Mouse (Mus musculus): Measurements from ENCODE around the gene 4933425L06Rik. TPM values are rescaled to one million over a fixed set of nuclear protein-coding genes. Genes with fewer than 3 reads are reported as not detected.

Gene 4933425L06Rik
- polyA plus RNA-seq, 1 experiment from 2014 or later = not detected

DNA sequence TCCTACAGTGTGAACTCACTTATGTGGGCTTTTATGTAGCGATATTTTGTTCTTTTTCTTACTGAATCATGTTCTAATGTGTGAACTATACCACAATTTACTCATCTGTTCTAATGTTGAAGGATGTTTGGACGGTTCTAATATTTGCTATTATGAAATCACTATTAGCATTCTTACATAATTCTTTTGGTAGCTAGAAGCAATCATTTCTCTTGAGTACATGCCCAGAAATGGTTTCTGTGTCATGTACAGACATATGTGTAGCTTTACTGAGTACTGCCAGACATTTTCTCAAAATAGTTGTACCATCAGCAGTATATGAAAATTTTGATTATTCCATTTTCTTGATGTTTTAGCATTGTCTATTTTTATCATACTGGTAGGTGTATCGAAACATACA is 7.4 kb downstream of the 4933425L06Rik start:
- no peak for DNase-seq (ENCODE audit: low spot score)
- H3K36me3 ChIP-seq = no peaks in the 10 kb centered on the region
- no peaks in the 10 kb centered on the region for H3K4me1 ChIP-seq (replicated peaks)
- no peaks in the 10 kb centered on the region for H3K27me3 ChIP-seq (ENCODE audit: insufficient read depth, poor library complexity, severe bottlenecking)
- no peak overlapping the region for H3K4me3 ChIP-seq
- 92% methylated on average over 3 of the region's 3 CpGs for WGBS
- no peaks in the 10 kb centered on the region for H3K9me3 ChIP-seq
- H3K27ac ChIP-seq = no peak overlapping the region

DNA sequence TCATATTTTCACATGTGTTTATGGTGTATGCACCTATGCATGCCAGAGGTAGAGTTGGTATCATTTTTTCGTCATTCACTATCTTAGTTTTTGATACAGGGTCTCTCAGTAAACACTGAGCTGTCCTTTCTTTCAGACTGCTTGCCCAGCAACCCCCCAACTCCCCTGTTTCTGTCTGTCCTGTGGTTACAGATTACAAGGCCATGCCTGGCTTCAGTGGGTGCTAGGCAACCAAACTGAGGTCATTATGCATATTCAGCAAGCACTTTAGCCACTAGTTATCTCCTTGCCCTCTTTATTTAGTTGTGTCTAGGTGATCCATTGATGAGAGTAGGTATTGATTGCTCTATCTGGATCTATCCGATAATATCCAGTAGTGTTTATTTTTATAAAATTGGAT is 14.4 kb downstream of the 4933425L06Rik start:
- peak; percentile 30 for DNase-seq (ENCODE audit: low spot score)
- no peaks in the 10 kb centered on the region for H3K36me3 ChIP-seq
- H3K27ac ChIP-seq = no peak overlapping the region
- H3K4me1 ChIP-seq (replicated peaks) = 0 out of 2 replicates have a peak, but pooled peaks cover 5% of the 10 kb centered on the region
- no peaks in the 10 kb centered on the region for H3K9me3 ChIP-seq
- 77% methylated on average over 2 of the region's 2 CpGs for WGBS
- H3K4me3 ChIP-seq = no peak overlapping the region
- no peaks in the 10 kb centered on the region for H3K27me3 ChIP-seq (ENCODE audit: insufficient read depth, poor library complexity, severe bottlenecking)

DNA sequence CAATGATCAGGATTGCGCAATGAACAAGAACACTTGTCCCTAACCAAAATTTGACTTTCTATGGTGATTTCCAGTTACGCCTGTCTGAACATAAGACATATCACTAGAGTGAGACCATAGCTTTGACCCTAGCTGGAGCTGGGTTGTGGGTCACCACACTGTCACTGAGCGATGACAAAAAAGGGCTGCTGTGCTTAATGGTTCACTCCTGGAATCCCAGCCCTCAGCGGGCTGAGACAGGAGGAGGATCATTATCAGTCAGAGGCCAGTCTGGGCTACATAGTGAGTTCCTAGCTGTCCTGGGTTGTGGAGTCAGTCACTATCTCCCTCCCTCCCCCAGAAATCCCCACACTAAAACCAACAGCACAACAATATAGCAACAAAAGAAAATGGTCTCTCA is 18.8 kb downstream of the 4933425L06Rik start:
- H3K4me1 ChIP-seq (replicated peaks) = 0 out of 2 replicates have a peak, but pooled peaks cover 5% of the 10 kb centered on the region
- no peaks in the 10 kb centered on the region for H3K27me3 ChIP-seq (ENCODE audit: insufficient read depth, poor library complexity, severe bottlenecking)
- no peaks in the 10 kb centered on the region for H3K36me3 ChIP-seq
- DNase-seq (ENCODE audit: low spot score) = no peak
- WGBS = 63% methylated on average over 4 of the region's 4 CpGs
- no peak overlapping the region for H3K4me3 ChIP-seq
- H3K9me3 ChIP-seq = no peaks in the 10 kb centered on the region
- no peak overlapping the region for H3K27ac ChIP-seq

DNA sequence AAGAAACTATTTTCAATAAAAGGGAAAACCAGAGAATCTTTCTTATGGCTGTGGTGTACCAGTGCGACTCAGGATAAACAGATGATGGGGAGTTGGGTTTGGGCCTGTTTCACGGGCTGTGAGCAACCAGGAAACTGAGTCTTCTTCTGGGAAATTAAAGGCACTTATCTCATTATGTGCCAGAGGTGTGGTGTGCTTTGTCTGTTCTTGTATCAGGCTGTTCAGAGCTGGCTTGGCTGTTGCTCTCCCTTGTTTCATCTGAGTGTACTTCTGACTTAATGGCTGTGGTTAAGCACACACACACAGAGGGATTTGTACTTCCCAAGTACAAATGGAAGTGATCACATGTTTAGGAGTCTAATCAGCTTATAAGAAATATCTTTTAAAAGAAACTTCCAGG is 22.5 kb downstream of the 4933425L06Rik start:
- no peaks in the 10 kb centered on the region for H3K4me1 ChIP-seq (replicated peaks)
- H3K27me3 ChIP-seq (ENCODE audit: insufficient read depth, poor library complexity, severe bottlenecking) = no peaks in the 10 kb centered on the region
- no peak overlapping the region for H3K4me3 ChIP-seq
- no peak for DNase-seq (ENCODE audit: low spot score)
- H3K9me3 ChIP-seq = no peaks in the 10 kb centered on the region
- no peaks in the 10 kb centered on the region for H3K36me3 ChIP-seq
- WGBS = 89% methylated on average over 2 of the region's 2 CpGs
- no peak overlapping the region for H3K27ac ChIP-seq

DNA sequence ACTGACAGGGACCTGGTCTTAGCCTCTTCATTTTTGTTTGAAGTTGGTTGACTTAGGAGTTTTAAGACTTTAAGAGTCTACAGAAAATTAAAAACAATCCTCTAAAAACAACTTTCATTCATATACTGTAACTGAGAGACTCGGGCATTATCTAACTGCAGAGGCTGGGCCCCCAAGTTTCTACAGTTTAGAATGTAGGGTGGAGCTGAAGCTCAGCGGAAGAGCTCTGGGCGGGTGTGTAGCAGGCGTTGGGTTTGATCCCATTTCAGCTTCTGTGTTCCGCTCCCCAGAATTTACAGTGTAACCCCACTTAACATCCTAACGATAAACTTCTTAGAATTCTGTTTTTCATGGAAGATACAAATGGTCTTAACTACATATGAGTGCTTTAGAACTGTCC is 29.7 kb downstream of the 4933425L06Rik start:
- DNase-seq (ENCODE audit: low spot score) = no peak
- no peak overlapping the region for H3K4me3 ChIP-seq
- no peaks in the 10 kb centered on the region for H3K4me1 ChIP-seq (replicated peaks)
- no peak overlapping the region for H3K27ac ChIP-seq
- no peaks in the 10 kb centered on the region for H3K9me3 ChIP-seq
- H3K36me3 ChIP-seq = no peaks in the 10 kb centered on the region
- no peaks in the 10 kb centered on the region for H3K27me3 ChIP-seq (ENCODE audit: insufficient read depth, poor library complexity, severe bottlenecking)
- WGBS = 86% methylated on average over 6 of the region's 6 CpGs

DNA sequence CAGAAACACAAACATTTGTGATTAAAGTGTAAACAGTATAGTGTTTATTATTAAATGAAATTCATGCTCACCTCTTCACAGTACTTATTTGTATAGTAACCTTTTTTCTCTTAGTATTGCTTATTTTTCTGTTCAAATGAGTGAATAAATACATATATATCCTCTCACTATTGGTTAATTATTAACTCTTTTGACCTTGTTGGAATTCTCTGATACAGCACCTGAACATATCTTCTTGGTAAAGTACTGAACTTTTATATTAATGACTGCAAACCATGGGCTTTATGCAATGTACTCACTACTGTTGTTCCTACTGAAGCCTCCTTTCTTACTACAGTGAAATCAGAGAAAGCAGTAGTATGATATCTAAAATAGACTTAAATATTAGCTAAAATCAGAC is 39.7 kb downstream of the 4933425L06Rik start:
- Histone ChIP-seq H3K4me1 (replicated peaks) (no peaks in the 10 kb centered on the region), H3K27me3 (ENCODE audit: insufficient read depth, poor library complexity, severe bottlenecking) (no peaks in the 10 kb centered on the region), H3K4me3 (no peak overlapping the region), H3K36me3 (no peaks in the 10 kb centered on the region), H3K9me3 (no peaks in the 10 kb centered on the region), H3K27ac (no peak overlapping the region)
- no peak for DNase-seq (ENCODE audit: low spot score)

DNA sequence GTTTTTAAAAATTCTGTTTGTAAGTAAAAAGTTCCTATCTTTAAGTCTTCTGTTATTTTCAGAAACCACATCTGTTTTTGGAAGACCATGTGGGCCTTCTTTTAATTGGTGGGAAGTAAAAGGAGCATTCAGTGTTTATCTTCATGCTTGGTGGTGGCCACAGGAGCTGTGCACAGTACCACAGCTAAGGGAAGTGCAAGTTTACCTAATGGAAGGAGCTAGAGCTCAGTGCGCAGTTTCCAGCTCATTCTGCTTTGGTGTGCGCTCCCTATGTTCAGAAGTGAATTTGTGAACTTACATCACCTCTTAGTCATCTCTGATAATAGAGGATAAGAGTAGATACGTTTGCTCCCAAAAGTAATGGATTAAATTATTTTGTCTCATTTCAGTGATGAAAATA is 40.2 kb downstream of the 4933425L06Rik start:
- H3K9me3 ChIP-seq = no peaks in the 10 kb centered on the region
- no peaks in the 10 kb centered on the region for H3K4me1 ChIP-seq (replicated peaks)
- H3K36me3 ChIP-seq = no peaks in the 10 kb centered on the region
- DNase-seq (ENCODE audit: low spot score) = no peak
- H3K27me3 ChIP-seq (ENCODE audit: insufficient read depth, poor library complexity, severe bottlenecking) = no peaks in the 10 kb centered on the region
- no peak overlapping the region for H3K4me3 ChIP-seq
- H3K27ac ChIP-seq = no peak overlapping the region
- 91% methylated on average over 3 of the region's 3 CpGs for WGBS

DNA sequence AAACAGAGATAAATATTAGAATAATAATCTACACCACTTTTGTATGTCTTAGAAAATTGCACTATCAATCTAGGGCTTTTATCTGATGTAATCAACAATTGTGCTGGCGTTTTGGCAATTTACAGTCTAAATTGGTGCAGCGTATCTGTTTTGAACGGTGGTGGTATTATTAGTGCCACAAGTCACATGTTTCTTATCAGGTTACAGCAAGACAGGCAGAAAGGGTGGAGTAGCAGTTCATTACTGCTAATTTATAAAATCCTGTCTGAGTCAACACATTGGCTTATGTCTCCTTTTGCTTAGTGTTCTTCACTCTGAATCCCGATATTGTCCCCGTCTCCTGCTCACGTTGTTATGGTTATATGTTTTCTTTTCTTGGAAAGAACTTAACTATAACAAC is 48.2 kb downstream of the 4933425L06Rik start:
- H3K27ac ChIP-seq = no peak overlapping the region

DNA sequence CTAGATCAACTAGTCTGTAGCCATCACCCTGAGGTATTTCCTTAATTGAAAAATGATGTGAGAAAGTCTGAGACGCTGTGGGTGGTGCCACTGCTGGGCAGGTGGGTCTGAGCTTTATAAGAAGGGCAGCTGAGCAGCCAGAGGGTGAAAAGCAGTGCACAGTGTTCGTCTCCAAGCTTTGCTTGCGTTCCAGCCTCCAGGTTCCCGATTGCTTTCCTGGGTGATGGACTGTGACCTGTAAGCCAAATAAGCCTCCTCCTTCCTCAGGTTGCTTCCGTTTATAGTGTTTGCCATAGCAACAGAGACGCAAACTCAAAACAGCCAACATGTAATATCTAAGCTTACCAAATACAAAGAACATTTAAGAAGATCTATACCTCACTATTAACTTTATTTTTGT is 50.4 kb downstream of the 4933425L06Rik start:
- DNase-seq (ENCODE audit: low spot score) = no peak
- no peak overlapping the region for H3K4me3 ChIP-seq
- no peaks in the 10 kb centered on the region for H3K36me3 ChIP-seq
- H3K27me3 ChIP-seq (ENCODE audit: insufficient read depth, poor library complexity, severe bottlenecking) = no peaks in the 10 kb centered on the region
- 84% methylated on average over 6 of the region's 6 CpGs for WGBS
- H3K27ac ChIP-seq = no peak overlapping the region
- H3K9me3 ChIP-seq = no peaks in the 10 kb centered on the region
- no peaks in the 10 kb centered on the region for H3K4me1 ChIP-seq (replicated peaks)

More for the DNA sequence above, 48.2 kb downstream of the 4933425L06Rik start:
- Histone ChIP-seq H3K4me1 (replicated peaks) (no peaks in the 10 kb centered on the region), H3K4me3 (no peak overlapping the region), H3K36me3 (no peaks in the 10 kb centered on the region), H3K27me3 (ENCODE audit: insufficient read depth, poor library complexity, severe bottlenecking) (no peaks in the 10 kb centered on the region), H3K9me3 (no peaks in the 10 kb centered on the region)
- DNase-seq (ENCODE audit: low spot score) = no peak
- 92% methylated on average over 6 of the region's 6 CpGs for WGBS

DNA sequence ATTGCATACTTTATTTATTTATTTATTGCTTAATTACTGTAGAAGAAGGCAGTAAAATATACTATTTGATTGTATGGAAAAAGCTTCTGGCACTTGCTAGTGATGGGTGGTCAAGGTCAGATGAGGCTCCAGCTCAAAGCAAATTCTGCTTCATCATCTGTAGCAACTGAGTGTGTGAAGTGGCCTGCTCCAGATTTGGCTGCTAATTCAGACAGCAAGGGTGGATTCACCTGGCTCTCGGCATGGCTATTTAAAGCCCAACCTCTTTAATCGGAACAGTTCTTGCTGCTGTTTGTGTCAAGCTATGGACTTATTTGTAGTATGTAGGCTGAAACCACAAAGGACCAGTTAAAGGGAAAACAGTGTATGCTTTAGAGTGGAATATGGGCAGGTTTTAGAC is 50.9 kb downstream of the 4933425L06Rik start:
- no peak for DNase-seq (ENCODE audit: low spot score)
- 90% methylated on average over 2 of the region's 2 CpGs for WGBS
- H3K36me3 ChIP-seq = no peaks in the 10 kb centered on the region
- no peaks in the 10 kb centered on the region for H3K9me3 ChIP-seq
- no peaks in the 10 kb centered on the region for H3K27me3 ChIP-seq (ENCODE audit: insufficient read depth, poor library complexity, severe bottlenecking)
- H3K27ac ChIP-seq = no peak overlapping the region
- no peaks in the 10 kb centered on the region for H3K4me1 ChIP-seq (replicated peaks)
- H3K4me3 ChIP-seq = no peak overlapping the region

DNA sequence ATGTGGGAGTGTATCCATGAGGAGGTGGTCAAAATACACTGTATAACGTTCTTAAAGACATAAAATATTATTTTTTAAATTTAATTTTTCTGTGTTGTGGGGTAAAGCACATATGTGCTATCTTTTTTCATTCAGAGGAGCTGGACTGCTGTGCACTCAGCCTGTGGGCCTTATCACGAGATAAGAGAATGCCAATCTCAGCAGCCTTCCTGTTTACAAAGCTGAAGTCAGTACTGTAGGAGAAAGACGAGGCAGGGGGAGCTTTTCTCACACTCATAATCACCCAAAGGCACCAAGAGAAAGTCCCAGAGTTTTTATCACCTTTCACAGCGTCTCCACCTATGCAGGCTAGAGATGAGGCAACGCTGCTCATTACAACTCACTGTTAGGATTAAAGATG is 52.5 kb downstream of the 4933425L06Rik start:
- Histone ChIP-seq H3K9me3 (no peaks in the 10 kb centered on the region), H3K36me3 (no peaks in the 10 kb centered on the region), H3K4me3 (no peak overlapping the region), H3K27me3 (ENCODE audit: insufficient read depth, poor library complexity, severe bottlenecking) (no peaks in the 10 kb centered on the region), H3K4me1 (replicated peaks) (no peaks in the 10 kb centered on the region), H3K27ac (no peak overlapping the region)
- DNase-seq (ENCODE audit: low spot score) = no peak
- 72% methylated on average over 5 of the region's 5 CpGs for WGBS

DNA sequence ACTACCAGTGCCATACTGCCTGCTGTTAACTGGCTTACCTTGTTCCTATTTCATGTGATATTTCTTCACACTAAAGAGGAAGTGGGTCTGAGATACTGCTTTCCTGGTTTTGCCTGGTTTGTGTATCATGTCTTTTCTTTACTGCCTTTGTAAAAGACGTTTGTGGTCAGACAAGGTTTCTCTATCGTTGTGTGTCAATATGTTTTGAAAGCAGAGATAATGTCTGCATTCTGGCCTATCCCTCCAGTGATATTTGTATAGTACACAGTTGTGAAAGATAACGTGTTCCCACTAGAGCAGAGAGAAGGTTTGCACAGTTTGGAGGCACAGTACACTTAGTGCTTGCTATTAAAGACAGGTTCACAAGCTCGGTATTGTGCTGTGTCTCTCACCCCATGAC is 58.0 kb downstream of the 4933425L06Rik start:
- H3K27ac ChIP-seq = no peak overlapping the region
- H3K36me3 ChIP-seq = no peaks in the 10 kb centered on the region
- no peak for DNase-seq (ENCODE audit: low spot score)
- 82% methylated on average over 4 of the region's 4 CpGs for WGBS
- no peaks in the 10 kb centered on the region for H3K9me3 ChIP-seq
- no peak overlapping the region for H3K4me3 ChIP-seq
- no peaks in the 10 kb centered on the region for H3K4me1 ChIP-seq (replicated peaks)
- H3K27me3 ChIP-seq (ENCODE audit: insufficient read depth, poor library complexity, severe bottlenecking) = no peaks in the 10 kb centered on the region

DNA sequence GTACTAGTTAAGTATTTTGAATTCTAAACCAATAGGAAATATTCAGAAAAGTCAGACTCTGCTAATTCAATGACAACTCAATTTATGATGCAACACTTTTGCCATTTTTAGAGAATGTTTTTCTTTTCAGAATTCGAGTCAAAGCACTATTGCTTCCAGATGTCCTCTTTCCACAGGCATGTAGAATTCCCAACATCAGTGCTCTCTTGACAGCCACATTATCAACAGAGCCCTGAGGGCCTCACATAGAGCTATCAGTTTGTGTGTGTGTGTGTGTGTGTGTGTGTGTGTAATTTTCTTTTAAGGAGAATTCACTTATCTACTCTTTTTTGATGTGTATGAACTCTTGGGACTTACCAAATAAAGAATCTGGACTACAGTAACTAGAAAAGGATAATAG is 64.9 kb downstream of the 4933425L06Rik start:
- no peak overlapping the region for H3K27ac ChIP-seq
- no peaks in the 10 kb centered on the region for H3K9me3 ChIP-seq
- H3K4me3 ChIP-seq = no peak overlapping the region
- 60% methylated on average over 1 of the region's 1 CpGs for WGBS
- H3K27me3 ChIP-seq (ENCODE audit: insufficient read depth, poor library complexity, severe bottlenecking) = no peaks in the 10 kb centered on the region
- no peaks in the 10 kb centered on the region for H3K4me1 ChIP-seq (replicated peaks)
- H3K36me3 ChIP-seq = no peaks in the 10 kb centered on the region
- DNase-seq (ENCODE audit: low spot score) = no peak

DNA sequence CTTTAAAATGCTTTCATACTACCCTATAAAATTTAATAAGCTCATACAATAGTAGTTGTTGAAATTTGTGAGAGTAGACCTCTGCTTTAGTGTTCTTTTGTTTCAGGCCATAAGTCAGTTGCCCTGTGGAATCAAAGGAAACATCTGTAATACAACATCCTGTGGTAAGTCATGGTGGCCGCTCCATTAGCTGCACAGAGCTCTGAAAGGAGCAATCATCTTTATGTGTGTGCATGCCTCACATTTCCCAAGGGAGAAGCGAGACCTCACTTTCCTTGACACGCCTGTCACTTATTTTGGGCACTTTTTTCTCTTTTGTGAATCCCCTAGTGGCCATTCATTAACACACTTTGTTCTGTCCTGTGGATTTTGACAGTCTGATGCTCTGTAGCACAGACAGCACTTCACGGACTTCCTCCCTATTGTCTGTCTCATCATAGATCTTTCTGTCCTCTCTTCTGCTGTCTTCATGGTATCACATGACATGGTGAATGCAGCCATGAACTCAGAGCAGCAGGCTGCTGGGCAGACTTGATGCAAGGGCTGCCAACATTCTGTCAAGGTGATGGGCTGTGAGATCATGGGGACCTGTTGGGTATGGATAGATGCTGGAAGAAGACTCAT is 66.0 kb downstream of the 4933425L06Rik start:
- DNase-seq (ENCODE audit: low spot score) = peak; percentile 6
- WGBS = 51% methylated on average over 4 of the region's 4 CpGs
- no peaks in the 10 kb centered on the region for H3K4me1 ChIP-seq (replicated peaks)

More for the DNA sequence above, 66.0 kb downstream of the 4933425L06Rik start:
- H3K4me3 ChIP-seq = no peak overlapping the region
- no peaks in the 10 kb centered on the region for H3K36me3 ChIP-seq
- H3K27ac ChIP-seq = no peak overlapping the region
- no peaks in the 10 kb centered on the region for H3K9me3 ChIP-seq
- no peaks in the 10 kb centered on the region for H3K27me3 ChIP-seq (ENCODE audit: insufficient read depth, poor library complexity, severe bottlenecking)

All from hindbrain, embryonic 10.5 days (tissue).